Mouse (Mus musculus) intestine, embryonic 16.5 days (tissue): ENCODE measurements at regions not wholly inside any gene's neighbourhood (a gene's known extent, or its start where the extent isn't known, plus 50 kb on each side); places are given as distances from the start of the nearest gene placed in this dataset.

Experiments used
- ATAC-seq: fragments of 200-750 bp; cut with Nextera tagmentation; 2 replicates; pipeline ENCODE4 v1.8.0; 2017; ENCODE audit warnings: moderate TSS enrichment, moderate library complexity
- H3K27ac ChIP-seq: fragments of 300-500 bp; sonication (generic); 2 replicates; pipeline ENCODE4 v1.5.1; 2014; ENCODE audit warnings: mild to moderate bottlenecking, low read length
- H3K27me3 ChIP-seq: fragments of 300-500 bp; sonication (generic); replicated peaks from 2 replicates; pipeline ENCODE4 v1.6.1; 2014; ENCODE audit warnings: low read length, control low read depth, mixed read lengths; ENCODE audit not compliant: control insufficient read depth, insufficient read depth
- H3K36me3 ChIP-seq: fragments of 300-500 bp; sonication (generic); 2 replicates; pipeline ENCODE4 v1.6.1; 2014; ENCODE audit warnings: low read length, control low read depth; ENCODE audit not compliant: control insufficient read depth, insufficient read depth
- H3K4me1 ChIP-seq: fragments of 300-500 bp; sonication (generic); 2 replicates; pipeline ENCODE4 v1.6.1; 2014; ENCODE audit warnings: low read length, control low read depth, mixed read lengths; ENCODE audit not compliant: control insufficient read depth, insufficient read depth
- H3K4me2 ChIP-seq: fragments of 300-500 bp; sonication (generic); 2 replicates; pipeline ENCODE4 v1.6.1; 2014; ENCODE audit warnings: low read depth, low read length, control low read depth
- H3K4me3 ChIP-seq: fragments of 300-500 bp; sonication (generic); 2 replicates; pipeline ENCODE4 v1.5.1; 2014; ENCODE audit warnings: mild to moderate bottlenecking, low read length
- H3K9ac ChIP-seq: fragments of 300-500 bp; sonication (generic); 2 replicates; pipeline ENCODE4 v1.6.1; 2014; ENCODE audit warnings: low read depth, low read length
- H3K9me3 ChIP-seq: fragments of 300-500 bp; sonication (generic); 2 replicates; pipeline ENCODE4 v1.6.1; 2016; ENCODE audit warnings: low read length, control low read depth; ENCODE audit not compliant: control insufficient read depth
- WGBS: fragments of 180-500 bp; shearing (Covaris S2); extraction: QIAGEN DNeasy Blood & Tissue Kit; methylation state at CpG from one replicate; pipeline ENCODE4 v1.1.7; 2014; 5-methylcytosine and 5-hydroxymethylcytosine counted together

GRCm38 (mm10) chr15:64578991-64579390 lies 238.5 kb upstream of the Gm21798 start:
- Histone ChIP-seq H3K4me1 (no peaks in the 10 kb centered on the region), H3K9ac (no peak overlapping the region), H3K9me3 (no peaks in the 10 kb centered on the region), H3K4me2 (no peak overlapping the region), H3K27me3 (no peaks in the 10 kb centered on the region), H3K4me3 (no peak overlapping the region), H3K27ac (no peak overlapping the region), H3K36me3 (no peaks in the 10 kb centered on the region)
- WGBS: 43% methylated on average over 4 of the region's 4 CpGs
- ATAC-seq: no peak

- H3K4me3 ChIP-seq: no peak overlapping the region
- ATAC-seq: no peak
- WGBS: 81% methylated on average over 1 of the region's 1 CpGs
Measured at GRCm38 (mm10) chr15:64580481-64580880, 237.0 kb upstream of the Gm21798 start.

GRCm38 (mm10) chr15:64581046-64581445 lies 236.4 kb upstream of the Gm21798 start:
- ATAC-seq: no peak
- Histone ChIP-seq H3K9ac (no peak overlapping the region), H3K27ac (no peak overlapping the region), H3K27me3 (no peaks in the 10 kb centered on the region), H3K4me1 (no peaks in the 10 kb centered on the region), H3K4me2 (no peak overlapping the region), H3K4me3 (no peak overlapping the region), H3K36me3 (no peaks in the 10 kb centered on the region), H3K9me3 (no peaks in the 10 kb centered on the region)
- WGBS: 76% methylated on average over 5 of the region's 5 CpGs

More at GRCm38 (mm10) chr15:64580481-64580880, 237.0 kb upstream of the Gm21798 start:
- no peaks in the 10 kb centered on the region for H3K36me3 ChIP-seq
- no peak overlapping the region for H3K9ac ChIP-seq
- H3K9me3 ChIP-seq: no peaks in the 10 kb centered on the region
- no peak overlapping the region for H3K27ac ChIP-seq
- no peak overlapping the region for H3K4me2 ChIP-seq
- no peaks in the 10 kb centered on the region for H3K27me3 ChIP-seq
- no peaks in the 10 kb centered on the region for H3K4me1 ChIP-seq

- H3K9me3 ChIP-seq: no peaks in the 10 kb centered on the region
- ATAC-seq: no peak
- H3K27me3 ChIP-seq: no peaks in the 10 kb centered on the region
- H3K4me1 ChIP-seq: no peaks in the 10 kb centered on the region
- no peak overlapping the region for H3K4me2 ChIP-seq
- H3K27ac ChIP-seq: no peak overlapping the region
- no peak overlapping the region for H3K4me3 ChIP-seq
- no peak overlapping the region for H3K9ac ChIP-seq
- 89% methylated on average over 6 of the region's 6 CpGs for WGBS
- H3K36me3 ChIP-seq: no peaks in the 10 kb centered on the region
Measured at GRCm38 (mm10) chr15:64584129-64584528, 233.4 kb upstream of the Gm21798 start.

- no peak for ATAC-seq
- H3K4me3 ChIP-seq: no peak overlapping the region
- H3K9me3 ChIP-seq: no peaks in the 10 kb centered on the region
- H3K27ac ChIP-seq: no peak overlapping the region
- no peak overlapping the region for H3K4me2 ChIP-seq
- no peaks in the 10 kb centered on the region for H3K36me3 ChIP-seq
- H3K9ac ChIP-seq: no peak overlapping the region
- no peaks in the 10 kb centered on the region for H3K27me3 ChIP-seq
- H3K4me1 ChIP-seq: no peaks in the 10 kb centered on the region
- WGBS: 97% methylated on average over 3 of the region's 3 CpGs
Measured at GRCm38 (mm10) chr15:64586776-64587175, 230.7 kb upstream of the Gm21798 start.

- Histone ChIP-seq H3K36me3 (no peaks in the 10 kb centered on the region), H3K9ac (no peak overlapping the region), H3K4me1 (no peaks in the 10 kb centered on the region), H3K4me2 (no peak overlapping the region), H3K9me3 (no peaks in the 10 kb centered on the region), H3K4me3 (no peak overlapping the region), H3K27ac (no peak overlapping the region), H3K27me3 (no peaks in the 10 kb centered on the region)
- no peak for ATAC-seq
- WGBS: 63% methylated on average over 1 of the region's 1 CpGs
Measured at GRCm38 (mm10) chr15:64590092-64590881, 227.2 kb upstream of the Gm21798 start.

GRCm38 (mm10) chr15:64613503-64613902 lies 204.0 kb upstream of the Gm21798 start:
- WGBS: 38% methylated on average over 4 of the region's 4 CpGs
- H3K27ac ChIP-seq: no peak overlapping the region
- no peak for ATAC-seq

GRCm38 (mm10) chr15:64618471-64618870 lies 199.0 kb upstream of the Gm21798 start:
- no peak overlapping the region for H3K27ac ChIP-seq

More at GRCm38 (mm10) chr15:64613503-64613902, 204.0 kb upstream of the Gm21798 start:
- no peak overlapping the region for H3K4me2 ChIP-seq
- H3K36me3 ChIP-seq: no peaks in the 10 kb centered on the region
- H3K27me3 ChIP-seq: no peaks in the 10 kb centered on the region
- H3K9ac ChIP-seq: no peak overlapping the region
- no peak overlapping the region for H3K4me3 ChIP-seq
- H3K9me3 ChIP-seq: no peaks in the 10 kb centered on the region
- H3K4me1 ChIP-seq: no peaks in the 10 kb centered on the region

GRCm38 (mm10) chr15:64621876-64622275 lies 195.6 kb upstream of the Gm21798 start:
- H3K27me3 ChIP-seq: no peaks in the 10 kb centered on the region
- no peaks in the 10 kb centered on the region for H3K4me1 ChIP-seq
- WGBS: 85% methylated on average over 3 of the region's 3 CpGs
- no peak overlapping the region for H3K27ac ChIP-seq
- H3K9me3 ChIP-seq: no peaks in the 10 kb centered on the region
- H3K4me2 ChIP-seq: no peak overlapping the region
- no peak overlapping the region for H3K9ac ChIP-seq
- H3K36me3 ChIP-seq: no peaks in the 10 kb centered on the region
- H3K4me3 ChIP-seq: no peak overlapping the region
- ATAC-seq: no peak

More at GRCm38 (mm10) chr15:64618471-64618870, 199.0 kb upstream of the Gm21798 start:
- no peak for ATAC-seq
- Histone ChIP-seq H3K4me3 (no peak overlapping the region), H3K9me3 (no peaks in the 10 kb centered on the region), H3K9ac (no peak overlapping the region), H3K36me3 (no peaks in the 10 kb centered on the region), H3K4me2 (no peak overlapping the region), H3K4me1 (no peaks in the 10 kb centered on the region), H3K27me3 (no peaks in the 10 kb centered on the region)
- WGBS: 76% methylated on average over 3 of the region's 3 CpGs

- no peaks in the 10 kb centered on the region for H3K4me1 ChIP-seq
- no peak overlapping the region for H3K4me3 ChIP-seq
- no peak overlapping the region for H3K4me2 ChIP-seq
- no peaks in the 10 kb centered on the region for H3K9me3 ChIP-seq
- H3K27ac ChIP-seq: no peak overlapping the region
- H3K36me3 ChIP-seq: no peaks in the 10 kb centered on the region
- no peak overlapping the region for H3K9ac ChIP-seq
- H3K27me3 ChIP-seq: no peaks in the 10 kb centered on the region
- WGBS: 78% methylated on average over 4 of the region's 4 CpGs
- no peak for ATAC-seq
Measured at GRCm38 (mm10) chr15:64622591-64622990, 194.9 kb upstream of the Gm21798 start.
